Mouse (Mus musculus) left cerebral cortex, postnatal 10 days (tissue): ENCODE data around the gene Abraxas1. TPM values are rescaled to one million over a fixed set of nuclear protein-coding genes. Genes with fewer than 3 reads are reported as not detected.

Source experiments
- DNase-seq, 2 experiments: peaks; one replicate each; pipeline ENCODE4 v3.0.0; 2021 to 2022; ENCODE audit warnings: low spot score in 2 of 2, mixed read lengths in 1 of 2; ENCODE audit errors: extremely low spot score in 1 of 2
- intact Hi-C: fragments of 180-260 bp; cut with DNase I; formaldehyde crosslinking; loops from one replicate; pipeline ENCODE4 v1.15.1; 2025
- total RNA-seq, 2 experiments: library from RNA; stranded (reverse); gene quantifications; 2 replicates each; pipeline ENCODE4 v1.2.3; 2021

Gene Abraxas1
- 1 to 10 TPM; 4.8 to 5.7 TPM for total RNA-seq

DNA sequence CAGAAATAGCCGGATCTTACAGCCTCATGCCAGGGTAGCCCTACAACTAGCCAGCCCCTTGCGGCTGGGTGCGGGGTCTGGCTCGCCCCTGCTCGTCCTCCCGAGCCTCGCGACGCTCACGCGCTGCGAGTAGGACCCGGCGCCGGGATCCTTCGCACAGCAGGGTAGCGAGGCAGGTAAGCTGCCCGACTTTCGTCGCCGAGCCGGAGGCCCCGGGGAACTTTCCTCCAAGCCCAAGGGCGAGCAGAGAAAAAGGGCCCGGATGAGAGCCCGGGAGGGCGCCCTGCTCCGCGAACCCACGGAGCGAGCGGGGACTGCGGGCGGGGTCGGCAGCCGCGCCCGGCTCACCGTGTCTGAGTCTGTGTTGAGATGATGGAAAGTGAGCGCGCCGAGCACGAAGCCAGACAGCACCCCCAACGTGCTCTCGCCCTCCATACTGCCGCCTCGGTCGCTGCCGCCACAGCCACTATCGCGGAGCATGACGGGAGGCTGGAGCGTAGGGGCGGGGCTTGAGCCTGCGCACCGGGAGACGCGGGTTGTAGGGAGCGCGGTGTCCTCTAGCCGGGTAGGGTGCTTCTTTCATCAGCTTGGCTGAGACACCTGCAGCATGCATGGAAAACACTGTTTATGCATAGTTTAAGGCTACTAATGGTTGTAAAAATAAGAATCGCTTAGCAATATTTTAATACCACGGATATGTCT lies at the start of gene Abraxas1:
Gene Abraxas1, minus strand, starts transcription at position 483 of the 702 bp plus-strand sequence.
- intact Hi-C loops, result no loop called here
- peak; percentile 77 to 91 for DNase-seq

- intact Hi-C loops, result no loop called here
- DNase-seq, result no peak
Measured at GRCm38 (mm10) chr5:100869197-100869895, 48.6 kb upstream of the Abraxas1 start.

DNA sequence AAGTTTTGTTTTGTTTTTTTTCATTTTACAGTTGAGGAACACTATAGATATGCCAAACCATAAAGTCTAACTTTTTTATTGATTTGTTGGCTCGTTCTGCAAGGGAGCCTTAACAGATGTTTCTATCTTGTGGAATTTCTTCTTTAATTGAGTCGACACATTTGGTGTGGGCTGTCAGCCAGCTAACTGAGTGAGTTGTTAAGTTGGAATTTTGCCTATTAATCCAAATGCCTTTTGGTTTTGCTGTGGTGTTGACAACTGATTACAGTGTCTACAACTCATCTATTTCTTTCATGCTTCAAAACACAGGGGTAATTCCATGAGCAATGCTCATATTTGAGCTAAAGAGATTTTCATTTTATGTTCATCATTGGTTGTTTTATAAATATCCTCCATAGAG lies 45.4 kb upstream of the Abraxas1 start:
- intact Hi-C loops, result no loop called here
- DNase-seq, result peak in 1 of 2 experiments; percentile 8

- no peak for DNase-seq
- intact Hi-C loops, result no loop called here
Measured at GRCm38 (mm10) chr5:100864438-100864837, 43.7 kb upstream of the Abraxas1 start.

DNA sequence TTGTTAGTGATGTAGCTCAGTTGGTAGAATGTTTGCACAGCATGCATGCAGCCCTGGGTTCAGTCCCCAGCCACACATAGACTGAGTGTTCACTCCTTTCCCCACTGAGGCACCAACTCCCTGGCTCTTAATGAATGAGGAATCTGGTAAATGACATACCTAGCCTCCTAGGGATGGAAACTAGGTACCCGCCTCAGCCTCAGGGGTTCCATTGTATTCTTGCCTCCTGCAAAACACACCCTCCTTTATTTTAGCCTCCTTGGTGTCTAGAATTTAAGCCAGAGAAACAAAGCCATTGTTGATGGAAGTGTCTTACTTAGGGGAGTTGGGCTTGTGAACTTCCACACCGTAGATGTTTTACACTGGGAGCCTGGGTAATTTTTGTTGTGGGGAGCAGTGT lies 42.3 kb upstream of the Abraxas1 start:
- intact Hi-C loops, result no loop called here
- DNase-seq, result no peak

DNA sequence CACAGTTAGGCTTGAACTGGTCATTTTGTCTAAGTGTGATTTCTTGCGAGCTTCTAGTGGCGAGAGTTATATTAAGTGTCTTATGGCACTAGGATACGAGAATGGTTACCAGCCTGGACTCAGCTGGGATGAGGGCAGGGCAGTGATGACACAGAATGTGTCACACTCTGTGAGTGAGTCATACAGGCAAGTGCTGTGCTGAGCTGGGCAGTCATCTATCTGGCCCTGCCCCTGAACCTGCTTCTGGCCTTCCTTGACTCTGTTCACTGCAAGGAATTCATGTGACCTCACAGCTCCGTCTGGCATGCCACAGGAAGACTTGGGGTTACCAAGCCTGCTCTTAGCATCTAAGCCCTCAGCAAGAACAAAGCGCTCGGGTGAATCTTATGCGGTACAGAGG lies 41.0 kb upstream of the Abraxas1 start:
- DNase-seq, result no peak
- intact Hi-C loops, result no loop called here

DNA sequence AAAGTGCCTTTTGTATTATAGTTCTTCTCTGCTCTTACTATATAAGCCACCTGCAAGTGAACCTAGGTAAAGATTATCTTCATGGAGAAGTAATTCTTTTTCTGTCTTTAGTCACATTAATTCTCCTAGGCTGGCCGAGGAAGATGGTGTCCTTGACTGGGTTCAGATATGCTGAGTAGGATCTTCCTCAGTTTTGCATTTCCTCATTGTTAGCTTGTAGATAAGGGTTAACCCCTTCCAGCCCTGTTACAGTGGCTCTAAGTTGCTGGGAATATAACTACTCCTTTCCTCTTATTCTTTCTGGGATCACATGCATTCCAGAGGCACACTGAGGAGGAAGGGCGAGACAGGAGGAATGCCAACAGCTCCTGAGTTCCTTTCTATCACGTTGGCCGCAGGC lies 40.4 kb upstream of the Abraxas1 start:
- intact Hi-C loops, result no loop called here
- no peak for DNase-seq

GRCm38 (mm10) chr5:100860417-100861053 lies 39.8 kb upstream of the Abraxas1 start:
- intact Hi-C loops, result no loop called here
- no peak for DNase-seq

DNA sequence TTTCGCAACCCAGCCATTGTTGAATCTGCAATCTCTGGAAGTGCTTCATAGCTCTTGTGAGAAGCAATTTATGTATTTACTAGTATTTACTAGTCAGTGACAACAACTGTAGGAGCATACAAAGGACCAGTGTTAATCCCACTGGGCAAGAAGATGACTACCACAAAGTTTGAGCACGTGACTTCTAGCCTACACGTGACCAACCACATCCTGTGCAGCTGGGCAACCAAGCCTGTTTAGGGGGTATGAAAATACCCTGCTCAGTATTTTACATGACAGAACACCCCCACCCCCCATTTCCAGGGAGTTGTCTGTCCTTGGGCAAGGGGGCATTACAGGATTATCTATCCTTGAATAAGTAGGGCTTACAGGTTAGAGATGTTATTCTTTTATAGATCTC lies 35.8 kb upstream of the Abraxas1 start:
- intact Hi-C loops, result no loop called here
- DNase-seq, result no peak

- intact Hi-C loops, result no loop called here
- no peak for DNase-seq
Measured at GRCm38 (mm10) chr5:100853963-100854362, 33.2 kb upstream of the Abraxas1 start.

GRCm38 (mm10) chr5:100847143-100847542 lies 26.4 kb upstream of the Abraxas1 start:
- no peak for DNase-seq
- intact Hi-C loops, result no loop called here

GRCm38 (mm10) chr5:100846599-100846920 lies 25.8 kb upstream of the Abraxas1 start:
- DNase-seq, result peak in 1 of 2 experiments; percentile 20
- intact Hi-C loops, result no loop called here

- DNase-seq, result peak; percentile 4 to 60
- intact Hi-C loops, result no loop called here
Measured at GRCm38 (mm10) chr5:100845848-100846598, 25.3 kb upstream of the Abraxas1 start.

DNA sequence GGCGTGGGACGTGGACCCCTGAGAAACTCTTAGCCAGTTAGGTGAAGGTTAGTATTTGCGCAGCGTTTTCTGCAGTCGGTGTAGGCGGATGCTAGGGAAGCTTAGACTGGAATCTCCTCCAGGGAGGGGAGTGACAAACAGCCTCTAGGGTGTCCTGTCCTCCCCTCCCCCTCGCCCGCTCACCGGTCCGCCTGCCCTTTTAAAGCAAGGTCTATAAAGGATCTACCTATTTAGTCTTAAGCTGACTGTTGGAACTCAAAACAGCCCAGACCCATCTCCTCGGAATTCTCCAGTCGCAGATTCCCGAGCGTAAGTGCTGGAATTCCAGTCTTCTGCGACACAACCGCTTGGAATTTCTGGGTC lies 24.7 kb upstream of the Abraxas1 start, which contains the start of gene Gpat3:
Gene Gpat3, plus strand, starts transcription at position 229 of the 363 bp plus-strand sequence.
- DNase-seq, result peak in 1 of 2 experiments; percentile 38
- intact Hi-C loops, result no loop called here

- DNase-seq, result no peak
- intact Hi-C loops, result no loop called here
Measured at GRCm38 (mm10) chr5:100844485-100844884, 23.7 kb upstream of the Abraxas1 start.

- DNase-seq, result no peak
- intact Hi-C loops, result no loop called here
Measured at GRCm38 (mm10) chr5:100837907-100838306, 17.1 kb upstream of the Abraxas1 start.

DNA sequence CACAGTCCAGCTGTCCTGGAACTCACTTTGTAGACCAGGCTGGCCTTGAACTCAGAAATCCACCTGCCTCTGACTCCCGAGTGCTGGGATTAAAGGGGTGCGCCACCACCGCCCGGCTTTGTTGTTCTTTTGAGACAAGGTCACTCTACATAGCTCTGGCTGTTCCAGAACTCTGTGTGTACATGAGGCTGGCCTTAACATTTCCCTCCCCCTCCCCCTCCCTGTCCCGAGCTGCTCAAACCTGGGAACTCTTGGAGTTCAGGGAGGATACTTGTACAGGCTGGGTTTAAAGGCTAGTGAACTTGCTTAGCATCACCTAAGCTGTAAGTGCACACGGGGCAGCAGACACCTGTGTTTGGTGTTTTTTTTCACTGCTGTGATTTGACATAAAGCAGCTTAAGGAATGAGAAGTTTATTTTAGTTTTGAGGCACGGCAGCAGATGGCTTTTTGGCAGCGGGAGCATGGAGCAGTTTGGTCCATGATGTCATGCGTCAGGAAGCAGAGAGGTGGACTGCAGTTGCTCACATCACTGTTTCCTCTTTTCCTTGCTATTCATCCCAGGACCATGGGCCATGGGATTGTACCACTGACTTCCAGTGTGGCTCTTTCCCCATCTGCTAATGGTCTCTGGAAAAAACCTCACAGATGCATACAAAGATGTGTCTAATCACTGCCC lies 15.2 kb upstream of the Abraxas1 start:
- DNase-seq, result no peak
- intact Hi-C loops, result no loop called here

- no peak for DNase-seq
- intact Hi-C loops, result no loop called here
Measured at GRCm38 (mm10) chr5:100833841-100834240, 13.1 kb upstream of the Abraxas1 start.

- DNase-seq, result no peak
- intact Hi-C loops, result no loop called here
Measured at GRCm38 (mm10) chr5:100832680-100833079, 11.9 kb upstream of the Abraxas1 start.
